8 mouse cellular contexts compared by ENCODE assay signal in genomic region chr7:114291461-114292335, GRCm38 (mm10). TPM values are rescaled to one million over a fixed set of nuclear protein-coding genes. Genes with fewer than 3 reads are reported as not detected.
DNase-seq lines count a peak whose midpoint lies in the region; TF ChIP-seq lines count a peak whose summit lies in the region.

No protein-coding gene starts in this region.

- no peaks in the 10 kb centered on the region for H3K27me3 ChIP-seq in liver, adult 2 months (ENCODE audit: control insufficient read depth, insufficient read depth, low read length)

- H3K27ac ChIP-seq in liver, adult 2 months (replicated peaks; ENCODE audit: insufficient read depth, low read depth, low read length): peak overlapping the region; percentile 86

- 39% methylated on average over 15 of the region's 15 CpGs for WGBS in liver, adult 2 months

- no peaks in the 10 kb centered on the region for H3K79me2 ChIP-seq in liver, adult 2 months (ENCODE audit: control insufficient read depth, insufficient read depth, low read length)

- TF ChIP-seq CTCF in liver, adult 2 months (IDR thresholded peaks at IDR 0.05; ENCODE audit: low read depth, low read length): no peak

- H3K4me1 ChIP-seq in liver, adult 2 months (ENCODE audit: control insufficient read depth, insufficient read depth, low read length): peaks cover 5% of the 10 kb centered on the region; the same call in 1 of the 2 replicates

- H3K9ac ChIP-seq in liver, adult 2 months (ENCODE audit: low read depth, low read length): no peak overlapping the region

- H3K36me3 ChIP-seq in liver, adult 2 months (ENCODE audit: control insufficient read depth, insufficient read depth, low read length): no peaks in the 10 kb centered on the region

- DNase-seq in liver, adult 2 months (ENCODE audit: extremely low read depth, low read depth, low spot score): peak; percentile 91
- DNase-seq in liver: no peak
- DNase-seq in adrenal gland, postnatal 10 days: peak; percentile 60
- peak; percentile 49 for DNase-seq in heart, adult 8-10 months (ENCODE audit: low spot score)
- DNase-seq in kidney, postnatal 36 days: peak; percentile 54 to 62
- peak; percentile 77 to 78 for DNase-seq in spleen, postnatal 36 days (ENCODE audit: low spot score in 2 of 2)
- no peak for DNase-seq in left cerebral cortex, adult 8-10 months (ENCODE audit: low spot score in 2 of 2)
- DNase-seq in right cerebral cortex, postnatal 4 days: no peak

- no peak for TF ChIP-seq POLR2A in liver, adult 2 months (IDR thresholded peaks at IDR 0.05; ENCODE audit: extremely low read depth, insufficient read depth, low read length)

- no peak overlapping the region for H3K4me3 ChIP-seq in liver, adult 2 months (ENCODE audit: insufficient read depth, low read depth, low read length)

RNA-seq across cellular contexts. Expression of gene Psma1, which starts 15.8 kb away (rescaled TPM):
- total RNA-seq in liver, adult 2 months (2014; rRNA removed): 189 and 194 TPM in 2 replicates
- 88.9 and 96.5 TPM in 2 replicates for polyA plus RNA-seq in liver, adult 2 months (2012; rRNA removed)
- total RNA-seq in adrenal gland, postnatal 10 days (2021): 100 to 1,000 TPM; 165 to 168 TPM
- total RNA-seq in heart, adult 8-10 months (2022): 100 to 1,000 TPM; 129 to 150 (median 143) TPM
- 100 to 1,000 TPM; 112 to 121 (median 117) TPM for total RNA-seq in left cerebral cortex, adult 8-10 months (2022)

RNA-seq across cellular contexts. Expression of gene Copb1, which starts 37.2 kb away (rescaled TPM):
- total RNA-seq in liver, adult 2 months (2014; rRNA removed): 79.1 and 82.7 TPM in 2 replicates
- 20.3 and 20.9 TPM in 2 replicates for polyA plus RNA-seq in liver, adult 2 months (2012; rRNA removed)
- total RNA-seq in adrenal gland, postnatal 10 days (2021): 100 to 1,000 TPM; 101 to 116 TPM
- 10 to 100 TPM; 35.2 to 41.6 (median 38.7) TPM for total RNA-seq in heart, adult 8-10 months (2022)
- 10 to 100 TPM; 56.0 to 68.1 (median 60.6) TPM for total RNA-seq in left cerebral cortex, adult 8-10 months (2022)

Comparison
In these comparisons a context has a peak if more than half of its experiments do, and no peak if none do; other contexts are left out.
1. DNase-seq: peak in liver, adult 2 months (single experiment), adrenal gland, postnatal 10 days (single experiment), heart, adult 8-10 months (single experiment), kidney, postnatal 36 days (2 of 2) and spleen, postnatal 36 days (2 of 2); none in liver (single experiment), left cerebral cortex, adult 8-10 months (0 of 2) and right cerebral cortex, postnatal 4 days (single experiment).